Mouse (Mus musculus) liver, adult 2 months (tissue): ENCODE data around the gene Ccdc136. TPM values are rescaled to one million over a fixed set of nuclear protein-coding genes. Genes with fewer than 3 reads are reported as not detected.

Experiments
- DNase-seq: peaks from one replicate; pipeline ENCODE4 v3.0.0-alpha.2; 2011; ENCODE audit warnings: low read depth, low spot score; ENCODE audit errors: extremely low read depth
- H3K27ac ChIP-seq: fragments of 200-500 bp; replicated peaks from 2 replicates; pipeline ENCODE4 v1.5.1; 2012; ENCODE audit warnings: low read depth, mild to moderate bottlenecking, control low read depth, inconsistent platforms, low read length; ENCODE audit not compliant: insufficient read depth
- H3K27me3 ChIP-seq: fragments of 200-500 bp; 2 replicates; pipeline ENCODE4 v1.6.1; 2012; ENCODE audit warnings: mild to moderate bottlenecking, moderate library complexity, low read length, inconsistent platforms; ENCODE audit not compliant: control insufficient read depth, insufficient read depth
- H3K36me3 ChIP-seq: fragments of 200-500 bp; 2 replicates; pipeline ENCODE4 v1.6.1; 2012; ENCODE audit warnings: low read length, inconsistent platforms; ENCODE audit not compliant: control insufficient read depth, insufficient read depth
- H3K4me1 ChIP-seq: fragments of 200-500 bp; 2 replicates; pipeline ENCODE4 v1.6.1; 2011; ENCODE audit warnings: low read length; ENCODE audit not compliant: control insufficient read depth, insufficient read depth
- H3K4me3 ChIP-seq: fragments of 200-500 bp; 2 replicates; pipeline ENCODE4 v1.5.1; 2011; ENCODE audit warnings: low read depth, mild to moderate bottlenecking, control low read depth, low read length, moderate library complexity; ENCODE audit not compliant: insufficient read depth
- H3K79me2 ChIP-seq: fragments of 200-500 bp; 2 replicates; pipeline ENCODE4 v1.6.1; 2012; ENCODE audit warnings: inconsistent platforms, mild to moderate bottlenecking, low read length, moderate library complexity; ENCODE audit not compliant: control insufficient read depth, insufficient read depth
- H3K9ac ChIP-seq: fragments of 200-500 bp; 2 replicates; pipeline ENCODE4 v1.6.1; 2012; ENCODE audit warnings: low read depth, mild to moderate bottlenecking, control low read depth, inconsistent platforms, low read length
- CTCF ChIP-seq: fragments of 200-500 bp; IDR thresholded peaks from 2 replicates; pipeline ENCODE4 v1.5.1; 2011; ENCODE audit warnings: low read depth, low read length, control low read depth
- POLR2A ChIP-seq: fragments of 200-500 bp; IDR thresholded peaks from 2 replicates; pipeline ENCODE4 v1.6.1; 2011; ENCODE audit warnings: low read length, control low read depth; ENCODE audit not compliant: insufficient read depth; ENCODE audit errors: extremely low read depth
- WGBS: fragments of 180-500 bp; shearing (Covaris S2); methylation state at CpG from one replicate; pipeline ENCODE4 v1.1.7; 2018; 5-methylcytosine and 5-hydroxymethylcytosine counted together
- polyA plus RNA-seq: library from polyadenylated mRNA; depleted of rRNA; stranded (reverse); fragments of >200 nt; gene quantifications from 2 replicates; pipeline ENCODE4 v1.2.3, GENCODE M21; 2012
- total RNA-seq: library from RNA; depleted of rRNA; stranded (reverse); fragments of >200 nt; gene quantifications from 2 replicates; pipeline ENCODE4 v1.2.3, GENCODE M21; 2014

The Ccdc136 gene
- total and polyA plus RNA-seq, 2 experiments = 0.09 to 0.34 TPM

- TF ChIP-seq CTCF (no peak), POLR2A (no peak)
- WGBS = 18% methylated on average over 11 of the region's 11 CpGs
- no peaks in the 10 kb centered on the region; the same call in 1 of the 2 replicates for H3K4me1 ChIP-seq
- no peak overlapping the region for H3K4me3 ChIP-seq
- H3K27ac ChIP-seq = no peak overlapping the region
- H3K36me3 ChIP-seq = no peaks in the 10 kb centered on the region
- no peak for DNase-seq
- no peak overlapping the region for H3K9ac ChIP-seq
- peaks cover 14% of the 10 kb centered on the region for H3K27me3 ChIP-seq
- no peaks in the 10 kb centered on the region for H3K79me2 ChIP-seq
These were observed 40.4 kb downstream of the Ccdc136 start for GRCm38 (mm10) chr6:29436461-29436934.

- no peak overlapping the region for H3K9ac ChIP-seq
- no peaks in the 10 kb centered on the region for H3K36me3 ChIP-seq
- 91% methylated on average over 4 of the region's 4 CpGs for WGBS
- H3K79me2 ChIP-seq = no peaks in the 10 kb centered on the region
- no peak overlapping the region for H3K4me3 ChIP-seq
- TF ChIP-seq CTCF (no peak), POLR2A (no peak)
- DNase-seq = no peak
- H3K4me1 ChIP-seq = no peaks in the 10 kb centered on the region
- H3K27ac ChIP-seq = no peak overlapping the region
- 0 out of 2 replicates have a peak, but pooled peaks cover 2% of the 10 kb centered on the region for H3K27me3 ChIP-seq
These were observed 43.1 kb downstream of the Ccdc136 start for GRCm38 (mm10) chr6:29439251-29439650.

GRCm38 (mm10) chr6:29439789-29440188 lies 43.7 kb downstream of the Ccdc136 start:
- H3K27me3 ChIP-seq = 0 out of 2 replicates have a peak, but pooled peaks cover 2% of the 10 kb centered on the region
- no peak overlapping the region for H3K9ac ChIP-seq
- no peaks in the 10 kb centered on the region for H3K79me2 ChIP-seq
- 89% methylated on average over 6 of the region's 6 CpGs for WGBS
- TF ChIP-seq POLR2A (no peak), CTCF (no peak)
- no peak overlapping the region for H3K27ac ChIP-seq
- H3K4me1 ChIP-seq = no peaks in the 10 kb centered on the region
- no peak for DNase-seq
- no peak overlapping the region for H3K4me3 ChIP-seq
- no peaks in the 10 kb centered on the region for H3K36me3 ChIP-seq

DNA sequence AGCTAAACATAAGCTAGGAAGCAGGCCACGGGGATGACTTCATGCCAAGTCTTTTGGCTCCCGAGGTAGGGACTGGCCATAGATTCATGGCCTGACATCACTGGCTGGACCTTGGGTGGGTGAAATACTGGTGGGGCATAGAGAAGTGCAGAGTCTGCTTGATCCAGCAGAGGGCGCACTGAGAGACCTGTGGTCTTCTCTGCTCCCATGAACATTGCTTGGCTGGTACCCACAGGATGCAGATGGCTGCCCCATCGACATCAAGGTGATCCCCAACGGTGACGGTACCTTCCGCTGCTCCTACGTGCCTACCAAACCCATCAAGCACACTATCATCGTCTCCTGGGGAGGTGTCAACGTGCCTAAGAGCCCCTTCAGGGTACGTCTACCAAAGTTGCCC lies 48.7 kb downstream of the Ccdc136 start:
- H3K9ac ChIP-seq = no peak overlapping the region
- H3K36me3 ChIP-seq = no peaks in the 10 kb centered on the region
- no peak overlapping the region for H3K27ac ChIP-seq
- no peaks in the 10 kb centered on the region for H3K79me2 ChIP-seq
- no peaks in the 10 kb centered on the region for H3K4me1 ChIP-seq
- no peaks in the 10 kb centered on the region for H3K27me3 ChIP-seq
- DNase-seq = peak; percentile 17
- H3K4me3 ChIP-seq = no peak overlapping the region
- TF ChIP-seq POLR2A (no peak), CTCF (peak; percentile 84)
- WGBS = 58% methylated on average over 11 of the region's 11 CpGs

DNA sequence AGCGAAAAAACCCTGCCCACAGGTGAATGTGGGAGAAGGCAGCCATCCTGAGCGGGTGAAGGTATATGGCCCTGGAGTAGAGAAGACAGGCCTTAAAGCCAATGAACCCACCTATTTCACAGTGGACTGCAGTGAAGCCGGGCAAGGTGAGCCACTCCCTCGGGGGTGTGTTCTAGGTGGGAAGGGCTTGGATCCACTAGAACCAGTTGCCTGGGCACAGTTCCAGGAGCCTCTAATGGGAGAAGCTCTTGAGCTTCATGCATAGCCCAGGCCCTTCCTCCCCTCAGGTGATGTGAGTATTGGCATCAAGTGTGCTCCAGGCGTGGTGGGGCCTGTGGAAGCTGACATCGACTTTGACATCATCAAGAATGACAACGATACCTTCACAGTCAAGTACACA lies 49.2 kb downstream of the Ccdc136 start:
- Histone ChIP-seq H3K4me3 (no peak overlapping the region), H3K27ac (no peak overlapping the region)

DNA sequence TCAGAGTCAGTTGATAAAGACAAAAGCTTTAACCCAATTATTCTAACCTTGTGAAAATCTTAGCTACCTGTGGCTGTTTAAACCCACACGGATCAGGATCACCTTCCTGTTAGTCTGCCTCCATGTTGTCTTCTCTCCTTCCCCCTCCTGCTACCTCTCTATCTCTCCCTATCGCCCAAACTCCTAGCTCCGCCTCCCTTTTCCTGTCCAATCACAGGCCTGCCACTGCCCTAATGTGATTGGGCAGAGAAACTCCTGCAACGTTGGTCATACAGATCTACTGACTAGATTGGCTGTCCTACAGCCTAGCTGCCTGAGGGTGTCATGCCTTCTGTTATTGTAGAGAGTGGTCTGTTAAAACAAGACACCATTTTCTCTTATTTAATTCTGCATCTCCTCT lies 53.7 kb downstream of the Ccdc136 start:
- H3K4me1 ChIP-seq = no peaks in the 10 kb centered on the region
- H3K36me3 ChIP-seq = no peaks in the 10 kb centered on the region
- 29% methylated on average over 4 of the region's 4 CpGs for WGBS
- no peak overlapping the region for H3K4me3 ChIP-seq
- no peak for TF ChIP-seq POLR2A
- no peak for TF ChIP-seq CTCF
- no peak for DNase-seq
- no peaks in the 10 kb centered on the region for H3K27me3 ChIP-seq
- H3K9ac ChIP-seq = no peak overlapping the region
- no peak overlapping the region for H3K27ac ChIP-seq
- H3K79me2 ChIP-seq = no peaks in the 10 kb centered on the region

More for the DNA sequence above, 49.2 kb downstream of the Ccdc136 start:
- 91% methylated on average over 7 of the region's 7 CpGs for WGBS
- no peaks in the 10 kb centered on the region for H3K27me3 ChIP-seq
- H3K4me1 ChIP-seq = no peaks in the 10 kb centered on the region
- H3K36me3 ChIP-seq = no peaks in the 10 kb centered on the region
- no peak for DNase-seq
- no peak overlapping the region for H3K9ac ChIP-seq
- H3K79me2 ChIP-seq = no peaks in the 10 kb centered on the region
- TF ChIP-seq CTCF (no peak), POLR2A (no peak)
